Mouse (Mus musculus) thymus, adult 18-20 months (tissue): ENCODE measurements around the gene Tnni3.
A peak's percentile ranks its signal among the peaks of the same experiment; 100 is the strongest.

Experiments
- DNase-seq, 2 experiments: peaks; one replicate each; pipeline ENCODE4 v3.0.0; 2022; ENCODE audit warnings: mixed read lengths in 2 of 2

Tnni3 gene

GRCm38 (mm10) chr7:4518487-4518886 is 5.5 kb downstream of the Tnni3 start:
- DNase-seq = no peak

DNA sequence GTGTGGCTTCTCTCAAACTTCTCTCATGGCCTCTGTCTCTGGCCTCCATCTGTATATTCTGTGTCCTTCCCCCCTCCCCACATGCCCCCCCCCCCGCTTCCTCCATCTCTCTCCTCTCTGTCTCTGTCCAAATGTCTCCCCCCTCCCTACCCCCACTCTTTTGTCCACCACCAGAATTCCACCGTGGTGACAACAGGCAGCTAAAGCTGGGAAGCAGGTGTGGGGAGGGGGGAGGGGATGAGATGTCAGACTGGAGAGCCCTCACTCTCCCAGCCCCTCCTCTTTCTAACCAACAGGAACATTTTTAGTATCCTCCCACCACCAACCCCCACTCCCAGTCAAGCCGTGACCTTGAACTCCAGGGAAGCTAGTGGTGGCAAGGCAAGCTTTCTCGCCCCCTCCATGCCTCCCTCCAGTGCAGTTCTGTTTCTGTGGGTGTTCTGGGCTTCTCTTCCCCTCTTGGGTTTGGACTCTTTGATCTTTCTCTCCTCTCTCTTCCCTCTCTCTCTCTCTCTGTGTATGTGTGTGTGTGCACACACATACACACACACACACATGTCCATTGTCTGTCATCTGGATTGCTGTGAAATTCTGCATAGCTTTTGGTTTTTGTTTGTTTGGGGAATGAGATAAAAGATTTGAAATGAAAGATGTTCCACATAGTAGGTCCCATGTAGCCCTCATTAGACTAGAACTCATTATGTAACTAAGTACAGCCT is 7.5 kb downstream of the Tnni3 start, which contains the start of gene Tnnt1:
Gene Tnnt1 (minus strand): TSS at position 51 of the 719 bp plus-strand sequence.
- no peak for DNase-seq

GRCm38 (mm10) chr7:4515853-4516252 is 8.2 kb downstream of the Tnni3 start:
- no peak for DNase-seq

GRCm38 (mm10) chr7:4513829-4514712 is 10.0 kb downstream of the Tnni3 start:
- no peak for DNase-seq

DNA sequence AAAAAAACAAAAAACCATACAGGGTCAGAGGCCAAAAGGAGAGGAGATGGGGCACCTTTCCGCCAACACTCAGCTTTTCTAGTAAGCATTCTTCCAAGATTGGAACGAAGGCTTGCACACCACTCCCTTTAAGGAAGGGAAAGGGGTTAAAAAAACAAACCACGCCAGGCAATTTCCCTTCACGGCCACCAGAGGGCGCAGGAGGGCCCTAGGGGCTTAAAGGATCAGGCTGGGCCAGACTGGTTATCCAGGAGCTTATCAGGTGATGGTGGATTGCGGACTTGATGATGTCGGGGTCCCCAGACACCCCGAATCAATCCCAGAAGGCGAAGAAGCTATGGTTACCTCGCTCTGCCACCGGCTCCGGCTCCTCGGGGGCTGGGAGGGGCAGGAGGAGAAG is 10.8 kb downstream of the Tnni3 start:
- DNase-seq = no peak

- DNase-seq = no peak
Observed at GRCm38 (mm10) chr7:4511489-4512224, 12.4 kb downstream of the Tnni3 start.

- DNase-seq = peak; percentile 66 to 73
Observed at GRCm38 (mm10) chr7:4509863-4510608, 14.0 kb downstream of the Tnni3 start.

GRCm38 (mm10) chr7:4508739-4509116 is 15.3 kb downstream of the Tnni3 start:
- DNase-seq = no peak

- DNase-seq = no peak
Observed at GRCm38 (mm10) chr7:4508062-4508738, 15.8 kb downstream of the Tnni3 start.

- no peak for DNase-seq
Observed at GRCm38 (mm10) chr7:4507220-4507619, 16.8 kb downstream of the Tnni3 start.

DNA sequence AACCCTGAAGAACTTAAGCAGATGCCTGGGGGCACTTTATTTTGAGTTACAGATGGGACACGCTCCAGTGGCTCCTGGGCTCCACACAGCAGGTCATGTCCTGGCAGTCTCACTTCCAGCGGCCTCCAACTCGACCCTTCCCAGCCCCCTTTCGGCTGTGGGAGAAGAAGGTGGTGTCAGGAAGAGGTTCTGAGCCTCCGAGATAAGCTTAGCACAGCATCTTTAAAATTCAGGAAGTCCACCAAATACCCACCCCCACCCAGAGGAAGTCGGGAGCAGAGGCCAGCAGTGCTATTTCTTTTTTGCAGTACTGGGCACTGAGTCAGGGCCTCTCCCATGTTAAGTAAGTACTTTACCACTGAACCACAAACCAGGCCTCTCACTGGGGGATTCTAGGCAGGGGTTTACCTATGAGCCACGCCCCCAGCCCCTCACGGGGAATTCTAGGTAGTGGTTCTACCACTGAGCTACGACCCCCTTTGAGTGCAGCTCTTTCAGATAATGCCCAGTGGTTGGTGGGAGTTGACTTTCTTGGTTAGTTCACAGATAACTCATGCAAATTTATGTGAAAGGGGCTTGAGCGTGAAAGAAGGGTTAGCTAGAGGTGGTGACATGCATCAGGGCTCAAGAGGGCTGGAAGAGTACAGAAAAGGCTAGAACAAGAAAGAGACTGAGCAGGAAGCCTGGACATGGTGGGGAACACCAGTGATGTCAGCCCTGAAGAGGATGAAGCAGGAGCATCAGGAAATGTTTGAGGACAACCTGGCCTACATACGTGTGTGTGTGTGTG is 19.2 kb downstream of the Tnni3 start:
- no peak for DNase-seq

DNA sequence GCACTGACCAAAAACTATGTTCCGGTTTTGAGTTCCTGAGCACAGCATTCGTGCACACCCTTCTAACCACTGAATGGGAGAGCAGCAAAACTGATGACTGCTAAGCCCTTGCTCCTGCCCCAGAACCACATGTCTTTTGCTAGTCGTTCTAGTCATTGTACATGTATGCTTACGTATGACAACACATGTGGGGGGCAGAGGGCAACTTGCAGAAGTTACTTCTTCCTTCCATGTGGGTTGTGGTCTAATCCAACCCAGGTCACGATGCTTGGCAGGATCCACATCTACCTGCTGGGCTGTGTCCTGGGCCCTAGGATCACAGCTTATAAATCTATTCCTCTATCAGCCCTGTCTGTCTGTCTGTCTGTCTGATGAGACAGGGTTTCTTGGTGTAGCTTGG is 20.2 kb downstream of the Tnni3 start:
- DNase-seq = no peak

- no peak for DNase-seq
Observed at GRCm38 (mm10) chr7:4503100-4503499, 20.9 kb downstream of the Tnni3 start.

GRCm38 (mm10) chr7:4502421-4503090 is 21.5 kb downstream of the Tnni3 start:
- no peak for DNase-seq

DNA sequence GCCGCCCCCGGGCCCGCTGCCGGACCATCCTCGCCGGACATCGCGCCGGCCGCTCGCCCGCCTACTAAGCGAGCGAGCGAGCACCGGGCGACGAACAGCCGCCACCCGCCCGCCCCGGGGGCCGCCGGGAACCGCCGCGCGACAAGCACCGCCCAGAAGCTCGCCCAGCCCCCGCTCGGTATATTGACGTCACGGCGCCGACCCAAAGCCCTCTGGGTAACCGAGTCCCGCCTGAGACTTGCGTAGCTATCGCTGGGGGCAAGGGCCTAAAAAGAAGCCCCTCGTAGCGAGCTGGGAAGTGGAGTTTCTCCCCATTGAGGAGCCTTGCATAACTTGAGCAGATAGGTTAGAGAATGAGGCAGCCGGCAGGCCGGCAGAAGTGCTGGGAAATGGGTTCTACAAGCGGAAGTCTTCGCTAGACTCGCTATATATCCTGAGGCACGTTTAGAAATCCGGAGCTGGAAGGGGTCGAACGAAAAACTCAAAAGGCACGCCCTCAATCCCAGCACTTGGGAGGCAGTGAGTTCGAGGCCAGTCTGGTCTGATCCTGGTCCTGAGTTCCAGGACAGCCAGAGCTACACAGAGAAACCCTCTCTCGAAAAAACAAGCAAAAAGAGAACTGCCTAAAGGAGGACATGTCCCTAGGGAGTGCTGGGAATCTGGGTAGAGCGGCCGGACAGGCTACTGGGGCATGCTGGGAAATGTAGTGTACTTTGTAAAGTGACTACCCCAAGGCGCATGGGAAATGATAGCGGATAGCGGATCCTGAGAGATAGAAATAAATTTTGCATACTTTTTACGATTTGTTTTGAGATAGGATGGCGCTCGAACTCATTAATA is 22.3 kb downstream of the Tnni3 start, which contains the start of gene Ppp1r12c:
Gene Ppp1r12c (minus strand): TSS at position 123 of the 840 bp plus-strand sequence.
- DNase-seq = peak; percentile 90 to 91

DNA sequence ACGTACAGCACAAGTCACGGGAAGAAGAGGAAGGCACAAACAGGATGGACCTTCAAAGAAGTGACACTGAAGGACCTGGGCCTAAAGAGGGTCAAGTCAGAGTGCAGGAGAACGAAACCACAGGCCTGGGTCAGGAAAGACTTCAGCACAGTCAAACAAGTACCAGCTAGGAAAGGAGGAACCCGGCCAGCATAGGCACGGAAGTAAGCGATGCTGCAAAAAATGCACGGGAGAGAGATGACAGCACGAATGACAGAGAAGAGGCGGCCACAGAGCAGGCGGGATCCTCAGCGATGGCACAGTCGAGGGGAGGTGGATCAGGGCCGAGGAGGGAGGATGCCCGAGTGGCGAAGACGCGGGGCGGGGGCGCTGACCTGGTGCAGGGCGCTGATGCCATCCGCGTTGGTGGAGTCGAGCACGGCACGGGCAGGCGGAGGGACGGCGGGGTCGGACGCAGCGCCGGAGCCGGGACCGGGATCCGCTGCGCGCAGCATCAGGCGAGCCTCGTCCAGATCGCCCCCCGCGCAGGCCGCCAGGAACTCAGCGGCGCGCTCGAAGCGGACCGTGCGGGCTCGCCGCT is 23.0 kb downstream of the Tnni3 start:
- peak; percentile 49 to 52 for DNase-seq

DNA sequence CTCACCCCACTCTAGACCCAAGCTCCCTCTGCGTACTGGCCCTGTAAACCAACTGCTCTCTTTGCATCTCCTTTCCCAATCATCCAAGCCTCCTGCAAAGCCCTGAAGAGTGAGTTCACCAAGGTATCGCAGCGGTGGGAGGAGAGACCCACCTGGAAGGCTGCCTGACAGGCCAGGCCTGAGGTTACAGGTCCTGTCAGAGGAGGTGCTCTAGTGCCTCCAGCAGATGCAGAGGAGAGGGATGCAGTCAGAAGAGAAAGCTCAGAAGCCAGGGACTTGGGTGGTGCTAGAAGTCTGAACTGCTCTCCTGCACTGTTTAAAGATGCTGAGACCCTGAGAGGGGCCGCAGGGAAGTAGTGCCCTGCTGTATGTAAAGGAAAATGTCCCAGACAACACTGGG is 25.0 kb downstream of the Tnni3 start:
- DNase-seq = no peak

- no peak for DNase-seq
Observed at GRCm38 (mm10) chr7:4498251-4498650, 25.8 kb downstream of the Tnni3 start.
